Mouse (Mus musculus) right cerebral cortex, adult 2 months (tissue): Measurements from ENCODE around the gene Frs2.
A peak's percentile ranks its signal among the peaks of the same experiment; 100 is the strongest.

Source experiments
- DNase-seq, 2 experiments: peaks; one replicate each; pipeline ENCODE4 v3.0.0; 2021 to 2022; ENCODE audit warnings: low spot score in 2 of 2

The Frs2 gene

DNA sequence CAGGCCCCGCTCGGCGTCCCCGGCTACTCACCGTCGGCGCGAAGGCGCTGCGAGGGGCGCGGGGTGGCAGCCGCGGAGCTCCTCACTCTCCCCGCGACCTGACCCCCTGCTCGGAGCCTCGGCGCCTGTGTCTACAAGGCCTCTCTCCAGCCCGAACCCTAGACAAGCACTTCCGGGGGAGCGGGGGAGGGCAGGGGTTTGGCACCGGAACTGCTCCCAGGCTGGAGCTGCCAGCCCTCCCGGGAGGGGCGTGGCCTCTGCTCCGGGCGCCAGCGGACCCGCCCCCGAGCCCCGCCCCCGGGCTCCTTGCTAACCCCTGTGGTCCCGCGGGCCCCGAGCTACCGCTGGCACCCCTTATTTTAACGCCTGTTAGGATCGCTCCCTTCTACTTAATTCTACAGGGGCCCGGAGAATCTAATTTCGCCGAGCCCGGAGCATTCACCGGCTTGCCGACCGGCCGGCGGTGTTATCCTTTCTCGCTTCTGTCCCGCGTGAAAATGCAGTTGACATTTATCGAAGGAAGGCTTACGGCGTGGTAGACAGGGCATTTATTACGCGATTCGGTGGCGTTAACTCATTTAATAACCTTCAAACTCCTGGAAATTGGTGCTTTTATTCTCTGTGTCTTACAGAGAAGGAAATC, at the start of gene Frs2:
TSS of gene Frs2 (minus strand) at position 174 of the 643 bp plus-strand sequence.
- peak; percentile 92 to 95 for DNase-seq

DNA sequence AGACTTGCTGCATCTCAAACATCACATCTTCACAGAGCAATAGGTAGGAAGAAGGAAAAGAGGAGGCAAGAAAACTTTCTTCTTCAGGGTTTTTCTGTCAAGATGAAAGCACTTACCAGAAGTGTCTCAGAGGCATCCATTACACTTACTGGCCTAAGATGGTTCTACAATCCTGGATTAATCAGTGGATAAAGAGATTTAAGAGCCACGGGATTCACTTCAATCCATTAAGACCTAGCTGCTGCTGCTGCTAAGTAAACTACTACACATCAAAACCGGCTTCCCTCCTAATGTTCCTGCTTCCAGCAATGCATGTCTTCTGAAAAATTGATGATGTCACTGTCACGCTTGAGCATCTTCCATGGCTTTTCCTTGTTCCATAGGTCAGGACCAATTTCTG, 48.4 kb upstream of the Frs2 start:
- no peak for DNase-seq

DNA sequence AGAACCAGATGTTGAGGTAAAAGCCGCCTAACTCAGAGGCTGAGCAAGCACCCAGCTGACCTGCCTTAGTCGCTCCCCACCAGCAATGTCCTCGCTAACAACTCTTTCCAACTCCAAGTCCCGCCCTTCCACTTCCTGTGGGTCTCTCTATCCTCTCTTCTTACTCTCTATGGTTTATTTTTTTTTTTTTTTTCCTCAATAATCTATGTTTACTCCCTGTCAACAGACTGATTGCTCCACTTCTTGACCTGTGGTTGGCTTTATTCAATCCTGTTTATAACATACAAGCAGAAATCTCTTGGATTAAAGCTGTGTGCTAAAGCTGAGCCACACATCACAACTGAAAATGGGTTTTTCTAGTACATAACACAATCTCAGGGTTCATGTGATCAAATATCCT, 47.4 kb upstream of the Frs2 start:
- DNase-seq: no peak

DNA sequence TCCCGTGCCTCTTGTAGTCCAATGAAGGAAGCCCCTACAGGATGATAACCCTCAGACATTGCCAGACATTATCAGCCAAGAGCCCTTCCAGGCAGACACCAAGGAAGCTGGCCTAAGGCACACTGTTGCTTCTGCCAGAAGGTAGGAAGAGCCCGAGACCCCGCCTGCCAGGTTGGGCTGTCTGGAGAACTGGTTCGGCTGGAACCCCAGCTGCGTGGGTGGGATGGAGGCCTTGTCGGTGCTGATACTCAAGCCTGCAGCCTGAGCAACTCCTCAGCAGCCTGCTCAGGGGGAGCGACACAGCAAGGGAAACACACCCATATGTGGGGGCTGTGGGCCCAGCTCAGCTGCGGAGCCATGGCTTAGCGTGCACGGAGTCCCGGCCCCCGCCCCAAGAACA, 46.7 kb upstream of the Frs2 start:
- DNase-seq: no peak

DNA sequence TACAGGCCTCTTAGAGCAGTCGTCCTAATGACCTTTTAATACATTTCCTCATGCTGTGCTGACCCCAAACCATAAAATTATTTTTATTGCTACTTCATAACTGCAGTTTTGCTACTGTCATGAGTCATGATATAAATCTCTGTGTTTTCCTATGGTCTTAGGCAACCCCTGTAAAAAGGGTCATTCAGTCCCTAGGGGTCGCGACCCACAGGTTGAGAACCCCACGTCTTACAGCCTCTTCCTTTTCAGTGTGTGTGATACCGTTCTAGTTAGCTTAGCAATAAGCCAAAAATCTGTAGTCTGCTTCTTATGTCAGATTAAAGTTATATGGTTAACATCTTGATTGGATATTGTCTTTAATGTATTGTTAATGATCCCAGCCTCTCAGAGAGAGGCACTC, 45.0 kb upstream of the Frs2 start:
- DNase-seq: no peak

DNA sequence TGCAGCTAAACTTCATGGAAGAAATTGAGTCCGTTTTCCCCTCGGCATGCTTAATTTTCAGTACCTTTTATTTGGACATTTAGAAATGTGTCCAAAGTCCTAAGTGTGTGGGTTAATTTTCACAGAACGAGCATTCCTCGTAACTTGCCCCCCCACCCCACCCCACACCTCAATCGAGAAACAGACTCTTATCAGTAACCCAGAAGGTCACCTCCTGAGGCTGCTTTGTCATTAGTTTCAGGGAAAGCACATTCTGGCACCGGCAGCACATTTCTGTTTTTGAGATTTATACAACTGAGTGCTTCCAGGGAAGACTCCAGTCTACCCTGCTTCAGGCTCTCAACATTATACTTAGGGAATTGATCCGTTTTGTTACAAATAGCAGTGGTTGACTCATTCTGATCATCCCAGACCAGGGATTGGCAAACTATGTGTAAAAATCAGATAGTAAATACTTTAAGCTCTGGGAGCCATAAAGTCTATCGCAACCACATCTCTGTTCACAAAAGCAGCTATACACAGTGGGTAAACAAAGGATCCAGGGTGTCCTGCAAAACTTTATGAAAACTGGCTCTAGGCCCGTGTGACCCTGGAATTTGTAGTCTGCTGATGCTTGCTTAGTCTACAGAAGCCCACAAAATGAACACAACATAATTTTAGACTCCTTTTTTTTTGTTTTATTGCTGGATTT, 37.2 kb upstream of the Frs2 start:
- no peak for DNase-seq

DNA sequence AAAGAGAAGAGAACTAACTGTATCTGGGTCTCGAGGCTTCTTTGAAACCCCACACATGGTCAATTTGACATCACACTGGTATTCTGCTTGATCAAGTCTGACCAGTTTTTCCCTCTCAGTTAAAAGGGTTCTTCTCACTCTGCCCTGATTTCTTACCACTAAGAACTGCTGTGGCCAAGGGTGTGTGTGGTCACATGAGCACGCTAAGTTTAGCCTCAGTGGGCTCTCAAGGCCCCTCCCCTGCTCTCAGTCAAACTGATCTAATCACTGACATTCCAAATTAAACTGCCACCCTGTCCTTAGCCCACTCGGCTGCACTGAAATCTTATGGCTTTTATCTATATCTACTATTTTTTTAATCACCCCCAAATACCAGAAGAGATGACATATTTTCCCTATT, 32.8 kb upstream of the Frs2 start:
- DNase-seq: no peak

DNA sequence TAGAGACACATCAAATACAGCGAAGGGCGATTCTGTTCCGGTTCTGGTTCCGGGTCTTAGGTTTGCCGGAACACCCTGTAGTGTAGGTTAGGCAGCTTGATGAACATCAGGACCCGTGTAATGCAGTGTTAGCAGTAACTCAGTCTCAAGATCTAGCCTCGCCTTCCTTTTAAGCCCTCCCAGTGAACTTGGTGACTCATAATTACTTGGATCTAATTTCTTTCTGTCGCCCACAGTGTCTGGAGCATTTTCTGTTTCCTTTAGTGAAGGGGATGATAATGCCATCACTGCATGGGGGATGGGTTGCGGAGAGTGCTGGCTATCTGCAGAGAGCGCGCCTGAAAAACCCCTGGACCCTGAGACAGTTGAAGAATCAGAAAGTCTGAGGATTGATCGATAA, 26.3 kb upstream of the Frs2 start:
- no peak for DNase-seq

DNA sequence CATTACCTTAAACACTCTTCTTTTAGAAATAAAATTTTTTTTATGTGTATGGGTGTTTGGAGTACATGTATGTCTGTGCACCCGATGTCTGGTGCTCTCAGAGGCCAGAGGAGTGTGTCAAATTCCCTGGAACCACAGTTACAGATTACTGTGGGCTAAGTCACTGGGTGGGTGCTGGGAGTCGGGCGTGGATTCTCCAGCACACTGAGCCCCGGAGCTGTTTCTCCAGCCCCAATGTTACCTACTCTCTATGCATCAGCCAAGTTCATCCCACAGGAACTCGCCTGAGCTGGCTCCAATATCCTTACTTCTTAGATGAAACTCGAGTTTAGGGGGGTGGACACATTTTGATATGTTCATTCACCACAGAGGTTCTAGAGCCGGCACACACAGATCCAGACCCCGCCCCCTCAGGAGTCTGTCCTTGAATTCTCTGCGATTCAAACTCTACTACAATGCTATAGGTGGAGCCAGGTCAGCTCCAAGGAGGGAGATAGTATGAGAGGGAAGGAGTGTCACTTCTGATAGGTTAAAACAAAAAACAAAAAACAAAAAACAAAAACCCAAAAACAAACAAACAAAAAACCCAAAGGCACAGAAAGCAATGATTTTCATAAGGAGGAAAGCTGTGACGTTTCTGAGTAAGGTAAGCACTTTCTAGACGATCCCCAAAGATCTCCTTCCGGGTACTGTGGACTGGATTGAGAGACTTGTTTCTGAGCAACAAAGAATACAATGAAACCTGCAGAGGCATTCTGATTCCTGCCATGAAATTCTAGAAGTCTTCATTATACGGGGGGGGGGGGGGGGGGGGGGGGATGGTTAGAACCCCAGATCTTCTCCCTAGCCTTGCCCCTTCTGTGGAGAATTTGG, 25.5 kb upstream of the Frs2 start:
- DNase-seq: no peak

DNA sequence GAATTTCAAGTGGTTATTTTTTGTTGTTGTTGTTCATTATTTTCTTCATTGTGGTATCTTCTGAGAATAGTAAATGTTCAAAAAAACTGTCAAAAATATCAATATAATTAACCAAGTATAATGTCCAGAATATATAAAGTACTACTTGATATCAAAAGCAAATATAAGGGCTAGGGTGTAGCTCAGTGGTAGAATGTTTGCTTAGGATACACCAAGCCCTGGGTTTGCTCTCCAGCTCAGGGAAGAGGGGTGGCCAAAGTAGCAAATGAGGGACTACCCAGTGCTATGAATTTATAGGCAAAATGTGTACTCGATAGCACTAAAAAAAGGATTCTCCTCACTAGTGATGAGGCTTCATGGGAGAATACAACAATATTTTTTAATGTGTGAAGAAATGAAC, 24.8 kb upstream of the Frs2 start:
- DNase-seq: no peak

DNA sequence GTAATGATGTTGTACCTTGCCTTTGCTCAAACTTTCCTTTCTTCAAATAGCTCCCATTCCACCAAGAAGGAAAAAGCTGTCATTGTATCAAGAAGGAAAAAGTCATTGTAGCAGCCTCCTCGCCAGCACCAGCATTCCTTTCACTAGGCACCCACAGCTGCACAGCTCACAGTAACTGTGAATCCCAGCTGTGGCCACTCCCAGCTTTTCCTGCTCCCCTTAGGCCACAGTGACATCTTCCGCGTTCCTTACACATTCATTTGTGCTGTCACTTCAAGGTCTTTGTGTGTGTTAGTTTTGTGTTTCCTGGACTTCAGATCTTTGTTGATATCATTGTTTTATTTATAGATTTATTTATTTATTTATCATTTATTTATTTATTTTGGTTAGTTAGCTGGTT, 23.7 kb upstream of the Frs2 start:
- no peak for DNase-seq

DNA sequence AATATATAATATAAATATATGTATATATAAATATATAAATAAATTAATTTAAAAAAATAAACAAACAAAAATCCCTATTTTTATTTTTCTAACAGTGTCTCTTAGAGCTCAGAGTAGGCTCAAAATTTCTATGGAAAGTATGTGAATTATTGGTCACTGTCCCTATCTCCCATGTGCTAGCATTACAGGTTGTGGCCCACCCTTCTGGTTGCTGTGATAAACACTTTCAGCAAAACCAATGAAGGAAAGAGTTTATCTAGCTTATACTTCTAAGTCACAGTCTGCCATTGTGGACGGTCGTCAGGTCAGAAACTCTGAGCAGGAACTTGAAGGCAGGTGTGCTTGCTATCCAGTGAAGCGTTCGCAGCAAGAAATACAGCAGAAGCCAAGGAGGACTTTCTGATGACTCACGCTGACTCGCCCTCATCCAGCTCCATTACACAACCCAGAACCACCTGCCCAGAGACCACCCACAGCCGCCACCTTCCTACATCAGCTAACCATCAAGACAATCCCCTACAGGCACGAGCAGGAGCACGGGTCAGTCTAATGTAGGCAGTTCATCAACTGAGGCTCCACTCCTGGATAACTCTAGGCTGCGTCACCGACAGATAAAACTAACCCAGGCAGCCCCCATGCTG, 18.6 kb upstream of the Frs2 start:
- DNase-seq: no peak

DNA sequence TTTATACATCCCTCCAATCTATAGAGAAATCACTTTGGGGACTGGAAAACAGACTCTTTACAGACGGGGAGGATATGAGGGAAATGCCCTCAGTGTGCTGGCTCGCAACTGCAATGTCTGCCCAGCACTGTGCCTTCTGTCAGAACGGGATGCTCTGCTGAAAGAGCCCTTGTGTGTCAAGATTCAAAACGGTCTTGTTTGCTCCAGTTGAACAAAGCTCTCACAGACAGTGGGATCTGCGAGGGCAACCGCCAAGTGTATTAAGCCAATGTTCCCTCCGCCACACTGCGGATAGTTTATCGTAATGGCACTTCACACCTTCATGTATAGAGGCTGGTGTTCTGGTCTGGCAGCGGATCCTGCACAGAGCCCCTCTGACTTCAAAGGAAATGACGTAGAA, 14.3 kb upstream of the Frs2 start:
- no peak for DNase-seq

DNA sequence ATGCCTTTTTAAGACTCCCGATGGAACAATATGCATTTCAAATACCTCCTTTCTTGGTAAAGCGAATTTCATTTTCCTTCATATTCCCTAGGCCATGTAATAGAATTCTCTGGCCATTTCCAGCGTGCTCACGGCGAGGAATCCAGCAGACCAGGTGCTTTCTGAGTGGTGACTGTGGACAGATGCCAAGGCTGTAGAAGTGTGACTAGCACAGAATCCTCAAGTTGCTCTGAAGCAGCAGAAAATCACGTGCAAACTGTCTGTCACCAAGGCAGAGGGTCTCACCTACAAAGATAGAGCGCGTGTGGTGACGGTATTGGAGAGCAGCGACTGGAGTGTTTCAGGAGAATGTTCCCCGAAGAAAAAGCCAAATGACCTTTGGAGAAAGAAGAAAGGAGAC, 11.8 kb upstream of the Frs2 start:
- DNase-seq: no peak

DNA sequence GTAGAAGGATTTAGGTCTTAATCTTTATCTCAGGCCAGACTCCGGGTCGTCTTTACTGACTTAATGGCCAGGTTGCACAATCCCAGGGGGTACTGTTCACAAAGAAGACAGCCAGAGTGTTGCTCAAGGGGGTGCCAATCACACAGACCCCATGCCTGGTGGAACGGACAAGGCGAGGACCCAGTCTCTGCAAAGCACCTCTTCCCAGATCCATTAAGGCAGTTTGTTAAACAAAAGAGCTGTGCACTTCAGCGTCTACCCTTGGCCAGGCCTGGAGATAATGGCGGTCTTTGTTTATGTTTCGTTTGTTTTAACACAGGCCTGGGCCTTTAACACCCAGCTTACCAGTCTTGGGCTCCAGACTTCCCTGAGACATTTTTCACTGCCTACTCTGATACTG, 3.9 kb upstream of the Frs2 start:
- DNase-seq: no peak

DNA sequence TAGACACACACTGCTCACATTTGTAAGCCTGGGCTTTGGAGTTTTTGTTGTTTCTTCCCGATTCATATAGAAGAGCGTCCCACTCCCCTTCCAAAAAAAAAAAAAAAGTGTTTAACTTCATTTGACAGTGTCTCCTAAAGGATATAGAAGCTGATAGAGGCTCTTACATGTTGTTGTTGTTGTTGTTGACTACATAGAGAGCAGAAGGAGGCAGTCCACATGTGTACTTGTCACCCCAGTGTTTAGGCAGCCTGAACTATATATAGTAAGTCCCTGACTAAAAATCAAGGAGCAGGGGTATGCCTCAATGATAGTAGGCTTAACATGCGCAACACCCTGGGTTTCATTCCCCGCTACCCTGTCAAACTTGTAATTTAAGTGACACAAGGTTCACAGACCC, 3.3 kb upstream of the Frs2 start:
- DNase-seq: no peak

DNA sequence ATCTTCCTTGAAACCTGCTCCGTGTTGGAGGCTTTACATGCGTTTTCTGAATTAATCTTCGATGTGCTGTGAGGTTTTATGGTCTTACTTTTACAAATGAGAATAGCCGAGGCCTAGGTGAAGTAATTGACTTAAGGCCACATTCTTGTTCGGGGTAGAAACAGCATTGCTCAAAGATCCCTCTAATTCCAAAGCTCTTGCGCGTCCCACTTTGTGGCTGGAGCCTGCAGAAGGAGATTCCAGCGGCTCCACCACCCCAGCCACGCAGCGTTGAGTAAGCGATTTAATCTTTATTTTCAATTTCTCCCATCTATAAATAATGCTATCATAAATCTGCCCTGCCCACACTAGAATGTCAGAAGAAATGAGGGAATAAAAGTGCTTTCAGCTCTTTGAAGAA, 2.9 kb upstream of the Frs2 start:
- DNase-seq: no peak

DNA sequence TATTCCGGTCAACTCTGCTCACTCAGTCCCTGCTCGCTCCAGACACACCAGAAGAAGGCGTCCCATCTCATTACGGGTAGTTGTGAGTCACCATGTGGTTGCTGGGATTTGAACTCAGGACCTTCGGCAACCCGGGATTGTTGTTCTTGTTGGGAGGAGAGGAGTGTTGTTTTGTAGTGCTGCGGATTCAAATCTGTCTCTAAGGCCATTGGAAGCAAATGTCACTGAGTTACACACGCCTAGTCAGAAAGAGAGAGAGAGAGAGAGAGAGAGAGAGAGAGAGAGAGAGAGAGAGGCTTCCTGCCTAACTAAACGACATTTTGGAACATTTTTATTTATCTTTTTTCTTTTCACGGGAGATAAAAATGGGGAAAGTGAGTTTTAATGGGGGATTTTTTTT, 2.4 kb upstream of the Frs2 start:
- DNase-seq: no peak

DNA sequence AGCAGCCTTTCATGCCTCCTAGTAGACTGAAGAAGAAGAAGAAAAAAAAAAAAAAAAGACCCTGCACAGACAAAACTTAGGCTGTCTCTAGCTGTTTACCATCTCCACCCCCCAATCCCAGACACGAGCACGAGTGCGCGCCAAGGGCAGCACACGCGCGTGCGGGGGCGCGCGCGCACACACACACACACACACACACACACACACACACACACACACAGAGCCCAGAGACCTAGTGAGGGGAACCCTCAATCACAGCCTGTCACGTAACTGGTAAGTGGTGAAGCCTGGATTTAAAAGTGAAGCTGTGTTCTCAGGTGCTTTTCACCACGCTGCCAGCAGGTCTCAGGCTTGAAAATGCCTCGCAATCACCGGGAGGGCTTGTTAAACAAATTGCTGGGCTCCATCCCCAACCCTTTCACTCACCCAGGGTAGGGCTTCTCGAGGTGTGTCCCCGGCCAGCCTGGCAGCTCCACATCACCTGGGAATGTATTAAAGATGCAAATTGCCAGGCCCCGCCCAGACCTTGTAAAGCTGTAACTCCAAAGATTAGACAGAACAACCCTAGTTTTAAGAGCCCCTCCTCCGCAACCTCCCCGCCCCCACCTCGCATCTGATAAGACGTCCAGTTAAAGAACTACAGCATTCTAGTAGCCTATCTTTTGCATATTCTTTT, 1.7 kb upstream of the Frs2 start:
- peak; percentile 23 to 28 for DNase-seq

DNA sequence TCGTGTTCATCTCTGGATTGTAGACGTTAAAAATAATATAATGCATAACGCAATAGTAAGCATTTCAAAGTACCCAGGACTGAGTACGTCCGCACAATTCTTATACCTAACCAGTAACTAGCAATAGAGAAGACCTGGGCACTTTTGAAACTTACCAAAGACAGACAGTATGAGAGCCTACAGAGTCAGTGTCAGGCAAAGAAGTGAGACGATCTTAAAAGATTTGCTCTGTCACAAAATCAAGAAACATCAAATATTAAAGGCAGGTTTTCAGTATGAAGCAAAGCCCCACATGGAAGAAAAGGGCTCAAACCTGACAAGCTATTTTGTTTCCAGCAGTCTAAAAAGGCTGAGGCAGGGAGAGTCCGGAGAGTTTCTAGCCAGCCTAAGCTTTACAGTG, 907 bp upstream of the Frs2 start:
- no peak for DNase-seq

DNA sequence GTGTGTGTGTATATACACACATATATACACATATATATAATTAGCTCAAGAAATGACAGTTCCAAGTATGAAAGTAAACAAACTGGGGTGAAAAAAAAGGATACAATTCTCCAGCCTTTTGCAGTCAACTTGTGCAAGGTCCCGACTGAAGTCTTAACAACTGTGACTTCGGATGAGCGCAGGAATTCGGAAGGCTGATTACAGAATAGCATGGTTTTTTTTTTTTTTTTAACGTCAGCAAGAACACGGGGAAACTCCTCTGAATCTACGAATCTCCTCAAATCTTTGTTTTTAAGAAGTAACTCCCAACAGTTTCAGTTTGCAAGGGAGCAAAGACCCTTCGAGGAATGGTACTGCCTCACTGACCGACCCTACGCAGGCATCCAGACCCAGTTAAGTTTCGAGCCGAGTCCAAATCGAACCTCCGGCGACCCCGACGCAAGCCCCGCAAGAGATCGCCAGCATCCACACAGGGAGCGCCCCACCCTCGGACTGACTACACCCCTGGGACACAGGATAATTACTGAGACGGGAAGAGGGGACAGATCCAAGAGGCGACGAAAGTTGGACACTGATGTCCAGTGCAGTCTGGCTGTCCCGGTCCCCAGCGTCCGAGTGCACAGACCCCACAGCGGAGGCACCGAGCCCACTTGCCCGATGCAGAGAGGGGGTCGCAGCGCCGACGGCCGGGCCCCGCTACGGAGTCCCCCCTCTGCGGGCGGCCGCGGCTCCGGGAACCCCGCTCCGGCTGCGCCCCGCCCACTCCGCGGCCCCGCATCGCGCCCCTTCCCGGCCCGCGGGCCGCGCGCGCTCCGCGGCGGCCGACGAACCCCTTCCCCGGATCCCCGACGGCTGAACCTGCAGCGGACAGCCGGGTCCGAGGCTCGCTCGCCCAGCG, 622 bp downstream of the Frs2 start:
- DNase-seq: no peak
